Mouse (Mus musculus) E14TG2a.4 (cell line): ENCODE measurements at regions not wholly inside any gene's neighbourhood (a gene's known extent, or its start where the extent isn't known, plus 50 kb on each side); places are given as distances from the start of the nearest gene placed in this dataset.

Source experiments
- H3K27me3 ChIP-seq: 2 replicates; pipeline ENCODE4 v1.6.1; 2014; ENCODE audit warnings: low read length, control low read depth; ENCODE audit not compliant: insufficient read depth
- H3K36me3 ChIP-seq: 2 replicates; pipeline ENCODE4 v1.6.1; 2014; ENCODE audit warnings: low read length, control low read depth; ENCODE audit not compliant: insufficient read depth
- H3K4me1 ChIP-seq: replicated peaks from 2 replicates; pipeline ENCODE4 v1.6.1; 2014; ENCODE audit warnings: low read depth, low read length, control low read depth
- H3K4me3 ChIP-seq: replicated peaks from 2 replicates; pipeline ENCODE4 v1.5.1; 2014; ENCODE audit warnings: mild to moderate bottlenecking, low read length
- H3K9me3 ChIP-seq: 2 replicates; pipeline ENCODE4 v1.6.1; 2014; ENCODE audit warnings: low read length, control low read depth
- CTCF ChIP-seq: conservative IDR thresholded peaks from 2 replicates; pipeline ENCODE4 v1.5.1; 2014; ENCODE audit warnings: low read length
- NANOG ChIP-seq: IDR thresholded peaks from 2 replicates; pipeline ENCODE4 v1.6.1; 2014; ENCODE audit warnings: borderline replicate concordance, low read length, mixed read lengths
- POU5F1 ChIP-seq: IDR thresholded peaks from 2 replicates; pipeline ENCODE4 v1.6.1; 2014; ENCODE audit warnings: low read length, borderline replicate concordance

DNA sequence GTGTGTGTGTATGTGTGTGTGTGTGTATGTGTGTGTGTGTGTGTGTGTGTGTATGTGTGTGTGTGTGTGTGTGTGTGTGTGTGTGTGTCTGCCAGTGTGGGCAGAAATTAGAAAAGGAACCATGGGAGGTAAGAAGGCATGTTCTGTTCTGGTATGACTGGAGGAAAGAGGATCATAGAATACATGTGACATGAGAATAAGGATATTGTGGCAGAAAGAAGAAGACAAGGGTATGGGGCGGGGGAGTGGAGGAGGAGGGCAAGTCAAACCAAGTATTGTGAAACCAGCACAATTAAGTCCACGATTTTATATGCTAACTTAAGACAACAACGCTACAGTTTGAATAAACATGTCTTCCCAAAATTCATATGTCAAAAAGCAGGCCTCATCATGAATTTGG is 117.4 kb upstream of the Ankrd55 start:
- H3K27me3 ChIP-seq, result no peaks in the 10 kb centered on the region
- H3K9me3 ChIP-seq, result no peaks in the 10 kb centered on the region
- H3K4me1 ChIP-seq, result no peaks in the 10 kb centered on the region
- H3K36me3 ChIP-seq, result no peaks in the 10 kb centered on the region
- H3K4me3 ChIP-seq, result no peak overlapping the region
- no peak for TF ChIP-seq NANOG
- no peak for TF ChIP-seq POU5F1
- TF ChIP-seq CTCF, result no peak

DNA sequence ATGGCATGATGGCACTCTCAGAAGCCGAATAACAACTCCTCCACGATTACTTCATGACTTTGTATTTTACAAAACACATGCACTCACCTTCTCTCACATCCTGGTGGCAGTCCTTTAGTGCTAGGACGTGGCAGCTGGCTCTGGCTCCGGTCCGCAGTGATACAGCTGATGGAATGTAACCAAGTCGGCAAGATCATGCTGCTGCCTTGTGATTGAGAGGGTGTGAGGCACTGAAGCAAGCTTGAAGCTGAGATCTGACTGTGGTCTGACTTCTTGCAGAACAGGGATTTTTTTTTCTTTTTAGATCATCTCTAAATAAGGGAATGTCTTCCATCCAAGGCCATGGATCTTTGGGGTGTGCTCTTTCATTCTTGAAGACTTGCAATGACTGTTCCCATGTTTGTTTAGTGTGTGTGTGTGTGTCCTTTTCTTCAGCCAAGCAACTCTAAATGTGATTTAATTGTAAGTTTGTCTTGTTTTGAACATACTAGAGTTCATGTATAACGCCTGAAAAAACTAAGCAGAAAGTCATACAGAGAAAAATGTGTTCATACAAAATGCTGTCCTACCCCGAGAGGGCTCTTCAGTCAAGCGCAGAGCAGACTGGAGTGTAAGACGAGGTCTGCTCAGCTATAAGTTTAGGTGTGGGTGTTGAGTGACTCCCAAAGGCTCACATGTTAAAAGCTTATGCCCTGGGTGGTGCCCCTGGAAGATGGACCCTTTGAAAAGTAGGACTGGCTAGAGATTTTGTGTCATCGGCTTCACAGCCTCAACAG is 116.1 kb upstream of the Ankrd55 start:
- Histone ChIP-seq H3K27me3 (no peaks in the 10 kb centered on the region), H3K4me1 (no peaks in the 10 kb centered on the region), H3K36me3 (no peaks in the 10 kb centered on the region), H3K9me3 (no peaks in the 10 kb centered on the region), H3K4me3 (no peak overlapping the region)
- TF ChIP-seq NANOG (no peak), POU5F1 (no peak), CTCF (no peak)

DNA sequence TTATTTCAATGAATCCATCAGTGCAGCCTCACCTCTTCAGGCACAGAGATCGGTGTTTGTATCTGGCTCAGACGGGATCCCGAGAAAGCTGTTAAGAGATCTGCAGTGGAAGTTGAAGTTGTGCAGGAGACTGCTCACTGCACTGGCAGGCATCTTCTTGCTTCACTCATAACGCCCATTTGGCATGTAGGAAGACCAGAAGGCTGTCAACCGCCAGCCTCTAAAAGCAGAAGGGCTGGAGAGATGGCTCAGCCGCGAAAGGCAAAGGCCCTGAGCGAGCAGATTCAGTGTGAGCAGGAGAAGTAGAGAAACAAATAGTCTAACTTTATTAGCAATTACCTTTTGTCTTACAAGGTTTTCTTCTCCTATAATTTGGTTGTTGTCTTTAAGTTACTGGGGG is 114.3 kb upstream of the Ankrd55 start:
- H3K9me3 ChIP-seq, result peaks cover 4% of the 10 kb centered on the region; the same call in 1 of the 2 replicates
- H3K27me3 ChIP-seq, result no peaks in the 10 kb centered on the region
- TF ChIP-seq POU5F1, result no peak
- TF ChIP-seq CTCF, result no peak
- no peak overlapping the region for H3K4me3 ChIP-seq
- H3K36me3 ChIP-seq, result no peaks in the 10 kb centered on the region
- no peaks in the 10 kb centered on the region for H3K4me1 ChIP-seq

DNA sequence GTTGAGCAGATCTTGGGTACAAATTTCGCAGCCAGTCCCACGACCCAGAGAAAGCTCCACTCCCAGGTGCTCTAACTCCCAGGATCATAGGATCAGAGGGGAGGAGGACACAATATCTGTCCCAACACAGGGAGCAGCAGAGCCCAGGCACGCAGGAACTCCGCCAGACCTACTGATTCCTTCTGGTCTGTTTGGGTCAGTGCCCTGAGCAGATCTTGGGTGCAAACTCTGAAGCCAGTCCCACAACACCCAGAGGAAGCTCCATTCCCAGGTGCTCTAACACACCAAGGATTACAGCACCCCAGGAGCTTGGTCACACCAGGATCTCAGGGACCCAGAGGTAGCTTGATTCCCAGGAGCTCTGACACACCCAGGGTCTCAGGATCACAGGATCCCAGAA is 110.2 kb upstream of the Ankrd55 start:
- Histone ChIP-seq H3K4me1 (no peaks in the 10 kb centered on the region), H3K27me3 (no peaks in the 10 kb centered on the region), H3K4me3 (no peak overlapping the region), H3K9me3 (peaks cover 8% of the 10 kb centered on the region; the same call in 1 of the 2 replicates), H3K36me3 (no peaks in the 10 kb centered on the region)
- TF ChIP-seq CTCF (no peak), POU5F1 (no peak), NANOG (no peak)

DNA sequence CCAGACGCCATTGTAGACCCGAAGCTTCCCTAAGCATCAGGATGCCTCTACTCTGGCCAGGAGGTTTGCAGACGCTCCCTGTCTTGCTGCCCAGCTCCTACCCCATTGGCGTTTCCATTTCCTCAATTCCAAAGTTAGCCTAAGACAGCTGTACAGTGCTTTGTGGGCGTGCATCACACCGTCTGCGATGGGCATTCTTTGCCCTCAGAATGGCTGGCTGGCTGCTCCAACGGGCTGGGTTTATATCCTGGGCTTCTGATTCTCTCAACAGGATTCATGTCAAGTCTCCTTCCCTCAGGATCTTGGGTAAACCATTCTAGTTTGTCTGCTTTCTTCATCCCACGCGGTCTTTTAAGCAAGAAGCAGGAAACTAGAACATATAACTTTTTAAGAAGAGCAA is 104.3 kb upstream of the Ankrd55 start:
- no peaks in the 10 kb centered on the region for H3K4me1 ChIP-seq
- H3K9me3 ChIP-seq, result peaks cover 18% of the 10 kb centered on the region
- H3K4me3 ChIP-seq, result no peak overlapping the region
- TF ChIP-seq CTCF (no peak), POU5F1 (no peak), NANOG (no peak)
- H3K36me3 ChIP-seq, result no peaks in the 10 kb centered on the region
- 0 out of 2 replicates have a peak, but pooled peaks cover 2% of the 10 kb centered on the region for H3K27me3 ChIP-seq

DNA sequence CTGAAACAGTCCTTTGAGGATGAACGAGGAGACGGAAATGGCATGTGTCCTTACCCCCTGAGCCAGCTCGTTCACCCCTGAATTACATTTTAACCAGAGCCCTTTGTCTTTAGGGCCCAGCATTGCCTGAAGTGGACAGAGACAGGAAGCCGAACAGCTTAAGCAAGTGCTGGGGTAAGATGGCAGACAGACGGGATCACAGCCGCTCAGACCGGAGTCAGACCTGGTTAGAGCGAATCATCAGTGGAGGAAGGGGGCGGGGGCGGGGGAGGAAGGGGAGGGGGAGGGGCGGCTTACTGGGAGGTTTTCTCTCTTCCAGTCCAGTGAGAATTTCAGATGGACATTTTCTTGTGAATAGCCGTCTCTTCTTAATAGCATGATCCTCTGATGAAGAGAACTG is 103.1 kb upstream of the Ankrd55 start:
- Histone ChIP-seq H3K9me3 (peaks cover 22% of the 10 kb centered on the region), H3K27me3 (0 out of 2 replicates have a peak, but pooled peaks cover 2% of the 10 kb centered on the region), H3K4me1 (no peaks in the 10 kb centered on the region), H3K4me3 (no peak overlapping the region), H3K36me3 (no peaks in the 10 kb centered on the region)
- TF ChIP-seq CTCF (no peak), POU5F1 (no peak), NANOG (no peak)

DNA sequence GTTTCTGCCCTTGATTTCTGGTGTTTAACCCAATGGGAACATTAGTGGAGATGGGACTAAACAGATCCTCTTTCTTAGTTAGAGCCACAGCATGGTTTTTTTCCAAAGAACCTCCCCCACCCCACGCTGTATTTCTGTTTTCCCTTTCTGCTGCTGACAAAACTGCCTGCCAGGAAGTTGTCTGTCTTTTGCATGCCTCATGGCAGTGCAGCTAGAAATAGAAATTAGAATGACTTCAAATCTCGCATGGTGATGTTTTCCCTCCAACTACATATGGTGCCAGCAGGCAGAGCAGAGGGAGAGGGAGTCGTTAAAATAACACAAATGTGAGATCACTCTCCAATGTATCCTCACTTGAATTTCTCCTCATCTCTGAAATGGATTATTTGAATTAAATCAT is 101.0 kb upstream of the Ankrd55 start:
- TF ChIP-seq POU5F1 (no peak), CTCF (no peak), NANOG (no peak)
- Histone ChIP-seq H3K36me3 (no peaks in the 10 kb centered on the region), H3K4me1 (no peaks in the 10 kb centered on the region), H3K27me3 (0 out of 2 replicates have a peak, but pooled peaks cover 2% of the 10 kb centered on the region), H3K9me3 (peaks cover 28% of the 10 kb centered on the region), H3K4me3 (no peak overlapping the region)

DNA sequence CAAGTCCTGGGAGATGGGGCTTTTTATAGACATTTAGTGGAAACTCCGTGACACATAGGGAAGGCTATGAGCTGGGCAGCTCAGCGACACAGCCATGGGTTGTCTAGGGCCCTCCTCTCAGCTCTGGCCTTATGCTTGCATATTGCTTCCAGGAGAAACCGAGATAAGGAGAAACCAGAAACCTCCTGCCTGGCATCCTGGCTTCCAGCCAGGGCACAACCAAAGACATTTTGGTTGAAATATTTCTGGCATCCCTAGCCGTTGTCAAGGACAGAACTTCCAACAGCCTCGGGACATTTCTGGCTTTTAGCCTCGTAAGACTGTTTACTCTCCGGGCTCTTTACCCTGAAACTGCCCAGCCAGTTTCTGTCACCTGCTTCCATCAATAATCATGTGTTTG is 99.9 kb upstream of the Ankrd55 start:
- no peaks in the 10 kb centered on the region for H3K36me3 ChIP-seq
- TF ChIP-seq NANOG, result no peak
- TF ChIP-seq POU5F1, result no peak
- TF ChIP-seq CTCF, result no peak
- 0 out of 2 replicates have a peak, but pooled peaks cover 2% of the 10 kb centered on the region for H3K27me3 ChIP-seq

More for the DNA sequence above, 99.9 kb upstream of the Ankrd55 start:
- H3K4me3 ChIP-seq, result no peak overlapping the region
- no peaks in the 10 kb centered on the region for H3K4me1 ChIP-seq
- peaks cover 28% of the 10 kb centered on the region for H3K9me3 ChIP-seq
